Mouse (Mus musculus): ENCODE results near the gene Stard10.

Gene Stard10

GRCm38 (mm10) chr7:101330841-101331173, 13.9 kb downstream of the Stard10 start:
- DNase-seq (ENCODE audit: low spot score): no peak

DNA sequence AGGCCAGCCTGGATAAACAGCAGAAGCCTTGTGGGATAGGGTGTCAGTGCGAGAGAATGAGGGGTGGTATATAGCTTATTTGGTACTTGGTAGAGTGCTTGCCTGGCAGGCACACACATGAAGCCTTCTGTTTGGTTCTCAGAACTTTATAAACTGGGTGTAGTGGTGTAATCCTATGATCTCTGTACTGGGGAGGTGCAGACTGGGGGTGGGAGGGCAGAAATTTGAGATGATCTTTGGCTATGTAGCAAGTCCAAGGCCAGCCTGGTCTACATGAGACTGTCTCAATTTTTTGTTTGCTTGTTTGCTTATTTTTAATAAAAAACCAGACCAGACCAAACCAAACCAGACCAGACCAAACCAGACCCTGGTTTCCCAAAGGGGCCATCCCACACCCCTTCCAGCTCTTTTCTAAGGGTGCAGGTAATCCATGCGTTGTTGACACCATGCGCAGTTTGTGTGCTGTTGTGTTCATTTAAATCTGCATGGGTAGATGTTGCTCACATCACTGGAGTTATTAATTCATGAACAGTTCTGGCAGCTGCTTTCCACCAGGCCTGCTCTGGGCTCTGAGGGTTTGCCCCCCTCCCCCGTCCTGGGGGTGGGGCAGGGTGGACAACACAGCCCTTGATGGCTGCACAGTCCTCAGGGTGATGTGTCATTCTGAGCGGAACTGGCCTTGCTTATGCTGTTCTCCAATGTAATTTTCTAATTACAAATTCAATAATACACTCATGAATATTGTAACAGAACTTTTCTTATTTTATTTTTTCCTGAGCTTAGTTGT, 15.4 kb downstream of the Stard10 start:
- no peak for DNase-seq (ENCODE audit: low spot score)

- DNase-seq (ENCODE audit: low spot score): no peak
Observed at GRCm38 (mm10) chr7:101335228-101335627, 18.3 kb downstream of the Stard10 start.

DNA sequence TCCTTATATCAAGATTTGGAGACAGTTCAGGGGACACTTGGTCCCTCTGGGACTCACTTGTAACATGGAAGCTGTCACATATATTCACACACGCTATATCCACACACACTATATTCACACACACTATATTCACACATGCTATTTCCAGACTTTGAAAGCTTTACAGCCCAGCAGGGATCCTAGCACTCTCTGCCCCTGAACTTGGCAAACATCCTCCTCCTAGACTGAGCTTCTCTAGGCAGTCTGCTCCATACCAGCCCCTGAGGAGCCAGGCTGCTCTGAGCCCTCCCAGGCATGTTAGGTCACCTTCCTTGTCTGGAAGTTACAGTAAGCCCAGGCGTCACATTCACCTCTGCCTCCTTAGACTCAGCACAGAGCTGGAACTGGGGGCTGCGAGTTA, 19.8 kb downstream of the Stard10 start:
- no peak for DNase-seq (ENCODE audit: low spot score)

DNA sequence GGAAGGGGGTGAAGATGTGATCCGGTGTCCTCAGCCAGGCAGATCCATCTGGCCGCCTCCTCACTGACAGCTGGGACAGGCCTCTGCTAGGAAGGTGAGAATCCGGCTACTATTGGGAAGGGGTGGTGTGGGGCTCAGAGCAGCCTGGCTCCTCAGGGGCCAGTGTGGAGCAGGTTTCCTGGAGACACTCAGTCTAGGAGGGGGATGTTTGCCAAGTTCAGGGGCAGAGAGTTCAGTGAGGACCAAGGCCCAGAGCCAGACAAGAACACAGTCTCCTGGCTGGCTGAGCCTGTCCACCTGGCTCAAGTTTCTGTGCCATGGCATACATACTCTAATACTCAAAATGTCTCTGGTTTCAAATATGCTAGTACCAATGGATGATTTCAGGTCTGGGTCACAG, 20.5 kb downstream of the Stard10 start:
- DNase-seq (ENCODE audit: low spot score): no peak

GRCm38 (mm10) chr7:101341405-101341804, 24.5 kb downstream of the Stard10 start:
- DNase-seq (ENCODE audit: low spot score): no peak

DNA sequence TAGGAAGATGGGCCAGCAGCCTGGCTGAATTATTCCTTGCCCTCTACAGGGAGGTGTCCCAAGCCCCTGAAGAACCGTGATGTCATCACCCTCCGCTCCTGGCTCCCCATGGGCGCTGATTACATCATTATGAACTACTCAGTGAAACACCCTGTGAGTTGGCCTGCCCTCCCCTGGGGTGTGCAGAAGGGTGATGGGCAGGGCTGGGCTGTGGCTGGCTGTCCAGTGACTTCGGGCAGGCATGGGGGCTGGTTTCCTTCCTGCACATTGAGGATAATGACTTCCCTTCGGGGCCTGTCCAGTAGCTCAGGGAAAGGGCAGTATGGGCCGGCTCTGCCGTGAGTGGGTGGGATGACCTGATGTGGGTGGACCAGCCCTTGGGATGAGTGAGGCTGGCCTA, 26.2 kb downstream of the Stard10 start:
- DNase-seq (ENCODE audit: low spot score): no peak

DNA sequence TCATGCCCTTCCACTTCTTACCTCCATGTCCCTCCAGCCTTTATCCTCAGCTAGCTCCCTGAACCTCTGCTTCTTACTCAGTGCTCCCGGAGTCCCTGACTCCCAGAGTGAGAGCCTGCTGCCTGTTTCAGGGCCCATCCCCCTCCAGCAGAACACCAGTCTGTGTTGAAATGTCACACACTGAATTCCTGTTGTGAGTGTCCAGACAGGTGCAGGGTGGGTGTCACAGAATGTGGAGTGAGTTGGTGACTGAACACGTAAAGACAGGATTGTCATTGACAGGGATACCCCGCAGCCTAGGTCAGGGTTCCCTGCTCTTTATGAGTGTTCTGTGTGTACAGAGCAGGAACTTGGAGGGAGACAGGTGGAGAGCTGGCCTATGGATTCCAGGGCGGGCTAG, 28.0 kb downstream of the Stard10 start:
- DNase-seq (ENCODE audit: low spot score): no peak

GRCm38 (mm10) chr7:101346991-101347390, 30.1 kb downstream of the Stard10 start:
- no peak for DNase-seq (ENCODE audit: low spot score)

DNA sequence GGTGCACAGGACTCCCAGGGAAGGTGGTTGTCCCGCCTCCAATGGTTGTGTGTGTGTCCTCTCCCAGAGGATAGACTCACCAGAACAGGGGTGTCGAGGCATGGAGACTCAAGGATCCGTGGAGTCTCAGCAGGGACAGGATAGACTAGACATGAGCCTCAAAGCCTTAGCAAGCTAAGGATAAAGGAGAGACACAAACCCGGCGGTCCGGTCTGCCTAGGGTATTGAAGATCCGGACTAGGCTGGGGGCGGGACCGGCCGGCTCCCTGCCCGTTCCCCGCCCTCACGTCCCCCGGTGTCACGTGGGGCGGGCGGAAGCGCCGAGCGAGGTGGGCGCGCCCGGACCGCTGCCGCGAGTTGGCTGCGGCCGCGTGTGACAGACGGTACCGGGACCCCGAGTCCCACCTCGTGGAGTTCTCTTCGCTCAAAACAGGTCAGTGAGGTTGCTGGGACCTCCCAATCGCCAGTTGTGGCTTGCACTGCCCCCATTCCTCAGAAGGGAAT, 30.9 kb downstream of the Stard10 start, which contains the start of gene Arap1:
TSS of gene Arap1 (plus strand) at position 301 of the 504 bp plus-strand sequence.
- DNase-seq (ENCODE audit: low spot score): peak; percentile 78

DNA sequence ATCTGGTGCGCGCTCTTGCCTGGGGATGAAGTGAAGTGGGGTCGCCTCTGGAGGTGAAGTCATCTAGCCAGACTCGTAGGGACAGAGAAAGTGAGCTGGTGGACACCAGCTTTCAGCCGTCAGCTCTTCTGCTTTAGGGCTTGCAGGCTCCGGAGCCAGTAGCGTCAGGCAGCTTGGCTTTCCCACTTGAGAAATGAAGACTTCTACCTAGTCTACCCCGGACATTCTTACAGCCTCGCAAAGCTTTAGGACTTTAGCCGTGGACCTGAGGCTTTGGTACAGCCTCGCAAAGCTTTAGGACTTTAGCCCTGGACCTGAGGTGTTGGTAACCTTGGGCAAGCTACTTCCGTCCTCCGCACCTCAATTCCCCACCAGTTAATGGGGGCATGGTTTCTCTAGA, 31.4 kb downstream of the Stard10 start:
- DNase-seq (ENCODE audit: low spot score): peak; percentile 37

DNA sequence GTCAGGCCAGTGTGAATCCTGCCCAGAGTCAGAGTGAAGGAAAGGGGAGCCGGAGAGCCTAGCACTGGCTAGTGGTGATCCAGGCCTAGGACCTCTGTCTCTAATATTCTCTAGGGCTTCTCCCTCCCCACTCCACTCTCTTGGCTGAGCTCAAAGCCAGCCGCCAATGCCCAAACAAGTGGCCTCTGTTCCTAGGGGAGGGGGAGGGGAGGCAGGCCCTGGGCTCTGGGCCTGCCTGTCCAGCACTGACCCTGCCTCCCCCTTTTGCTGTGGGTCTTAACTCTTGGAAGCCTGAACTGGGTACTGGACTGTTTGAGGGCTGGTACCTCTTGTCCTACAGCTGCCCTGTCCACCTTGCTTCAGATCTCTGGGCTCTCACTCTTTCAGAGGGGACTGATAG, 33.0 kb downstream of the Stard10 start:
- DNase-seq (ENCODE audit: low spot score): peak; percentile 59

GRCm38 (mm10) chr7:101352404-101352803, 35.5 kb downstream of the Stard10 start:
- DNase-seq (ENCODE audit: low spot score): no peak

DNA sequence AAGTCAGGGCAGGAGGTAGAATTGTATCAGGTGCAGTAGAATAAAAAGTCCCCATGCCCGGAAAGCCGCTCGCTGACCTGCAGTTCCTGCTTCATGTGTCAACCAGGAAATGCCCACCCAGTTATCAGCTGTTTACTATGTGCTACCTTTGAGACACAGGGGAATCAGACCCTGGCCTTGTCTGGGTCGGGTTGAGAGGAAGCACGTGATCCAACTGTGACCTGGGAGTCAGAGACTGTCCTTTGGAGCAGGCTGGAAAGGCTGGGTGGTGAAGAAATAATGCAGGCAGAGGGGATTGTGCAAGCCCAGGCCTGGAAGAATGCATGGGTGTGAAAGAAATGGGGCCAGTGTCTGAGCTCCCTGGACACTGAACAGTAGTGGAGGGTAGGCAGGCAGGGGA, 37.5 kb downstream of the Stard10 start:
- DNase-seq (ENCODE audit: low spot score): no peak

GRCm38 (mm10) chr7:101355551-101356100, 38.7 kb downstream of the Stard10 start:
- DNase-seq (ENCODE audit: low spot score): no peak

- DNase-seq (ENCODE audit: low spot score): no peak
Observed at GRCm38 (mm10) chr7:101356868-101357267, 40.0 kb downstream of the Stard10 start.

DNA sequence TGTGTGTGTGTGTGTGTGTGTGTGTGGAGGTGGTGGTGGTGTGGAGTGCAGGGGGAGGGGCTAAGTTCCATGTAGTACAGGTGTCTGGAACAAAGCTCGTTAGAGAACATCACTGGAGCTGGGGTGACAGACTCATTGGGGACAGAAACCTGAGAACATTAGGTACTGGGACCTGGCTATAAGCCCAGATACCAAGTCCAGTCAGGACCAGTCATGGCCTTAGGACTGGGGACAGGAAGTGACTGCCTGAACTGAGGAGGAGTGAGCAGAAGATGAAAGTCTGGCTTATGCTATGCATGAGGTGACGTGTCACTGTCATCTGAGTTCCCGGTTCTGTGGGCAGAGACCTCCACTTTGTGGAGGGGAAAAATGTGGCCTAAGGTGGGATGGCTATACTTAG, 43.5 kb downstream of the Stard10 start:
- DNase-seq (ENCODE audit: low spot score): no peak

DNA sequence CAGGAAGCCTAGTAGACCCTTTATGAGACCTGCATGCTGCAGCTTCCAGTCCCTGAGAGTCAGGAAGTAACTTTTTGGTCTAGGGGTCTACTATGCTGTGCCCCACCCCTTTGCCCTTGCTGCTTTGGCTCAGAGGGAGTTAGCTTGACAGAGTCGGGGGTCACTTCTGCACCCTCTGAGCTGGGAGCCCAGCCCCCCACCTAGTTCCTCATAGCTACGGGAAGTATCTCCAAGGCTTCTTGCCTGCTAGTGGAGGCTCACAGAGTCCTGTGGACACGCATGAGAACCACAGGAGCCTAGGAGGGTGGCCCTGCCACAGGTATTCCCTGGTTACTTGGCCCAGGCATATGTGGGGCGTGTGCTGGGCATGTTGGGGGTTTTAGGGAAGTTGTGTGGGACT, 44.1 kb downstream of the Stard10 start:
- DNase-seq (ENCODE audit: low spot score): no peak

DNA sequence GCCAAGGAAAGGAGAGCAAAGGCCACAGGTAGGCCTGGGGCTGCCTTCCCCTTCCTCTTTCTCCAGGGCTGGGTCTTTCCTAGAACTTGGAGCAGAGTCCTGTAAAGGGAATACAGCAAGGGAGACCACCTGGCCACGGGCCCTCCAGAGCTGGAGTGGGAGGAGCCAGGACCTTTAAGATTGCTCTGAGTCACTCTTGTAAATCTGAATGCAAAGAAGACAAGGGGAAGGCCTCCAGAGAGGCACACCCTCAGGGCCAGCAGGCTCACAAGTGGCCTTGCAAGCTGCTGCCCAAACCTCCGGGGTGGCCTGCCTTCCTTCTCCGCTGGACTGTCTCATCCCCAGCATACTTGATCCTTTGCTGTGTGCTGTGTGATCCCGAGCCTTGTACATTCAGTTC, 44.9 kb downstream of the Stard10 start:
- DNase-seq (ENCODE audit: low spot score): no peak

- DNase-seq (ENCODE audit: low spot score): no peak
Observed at GRCm38 (mm10) chr7:101362791-101363191, 45.9 kb downstream of the Stard10 start.

DNA sequence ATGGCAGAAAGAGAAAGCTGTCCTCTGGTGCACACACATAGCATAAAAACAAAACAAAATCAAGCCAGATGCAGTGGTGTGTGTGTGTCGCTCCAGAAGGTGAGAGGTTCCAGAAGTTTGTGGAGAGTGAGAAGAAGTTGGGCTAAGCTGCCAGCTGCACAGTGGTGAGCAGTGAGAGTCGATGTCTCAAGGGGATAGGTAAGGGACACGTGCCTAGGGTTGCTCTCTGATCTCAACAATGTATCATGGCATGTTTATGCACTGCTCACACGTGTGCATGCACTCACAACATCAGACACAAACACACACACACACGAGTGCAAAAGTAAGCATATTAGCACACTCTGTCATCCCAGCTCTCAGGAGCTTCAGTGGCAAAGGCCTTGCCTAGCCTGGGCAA, 47.0 kb downstream of the Stard10 start:
- DNase-seq (ENCODE audit: low spot score): no peak

DNA sequence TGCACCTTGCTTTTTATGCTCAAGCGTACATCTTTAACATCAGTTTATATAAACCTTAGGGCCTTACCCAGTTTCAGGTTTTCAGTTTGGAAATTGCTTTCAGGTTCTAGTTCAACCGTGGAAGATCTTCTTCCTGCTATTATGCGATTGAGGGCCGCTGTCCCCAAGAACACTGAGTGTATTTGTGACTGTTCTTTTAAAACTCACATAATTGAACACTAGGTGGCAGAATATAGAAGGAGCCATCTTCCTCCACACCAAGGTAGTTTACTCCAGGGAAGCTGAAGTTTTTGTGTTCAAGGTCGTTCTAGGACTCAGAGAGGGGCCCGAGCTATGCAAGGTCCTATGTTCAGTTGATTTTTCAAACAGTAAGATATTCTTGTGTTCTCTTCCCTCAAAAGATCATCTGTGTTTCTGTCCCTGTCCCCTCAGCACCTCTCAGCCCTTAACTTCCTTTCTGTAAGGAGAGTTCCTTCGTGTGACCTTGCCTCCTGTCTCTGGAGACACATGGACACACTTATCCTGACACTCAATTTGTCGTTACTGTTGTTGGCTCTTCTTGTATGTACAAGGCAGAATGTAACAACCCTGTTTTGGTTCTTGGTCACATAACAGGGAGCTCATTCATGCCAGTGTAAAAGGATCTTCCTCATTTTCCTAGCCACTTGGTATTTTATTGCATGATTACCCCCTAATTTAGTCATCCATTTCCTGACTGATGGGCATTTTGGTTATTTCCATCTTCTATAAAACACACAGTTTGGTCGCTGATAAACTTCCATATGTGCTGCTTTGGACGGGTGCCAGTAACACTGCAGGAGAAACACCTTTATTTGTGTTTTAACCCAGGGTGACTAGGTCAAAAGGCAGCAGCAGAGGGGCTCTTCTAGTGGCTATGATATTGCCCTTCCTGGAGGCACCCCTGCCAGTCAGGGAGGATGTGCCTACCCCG, 51.3 kb downstream of the Stard10 start:
- peak; percentile 34 for DNase-seq (ENCODE audit: low spot score)

DNA sequence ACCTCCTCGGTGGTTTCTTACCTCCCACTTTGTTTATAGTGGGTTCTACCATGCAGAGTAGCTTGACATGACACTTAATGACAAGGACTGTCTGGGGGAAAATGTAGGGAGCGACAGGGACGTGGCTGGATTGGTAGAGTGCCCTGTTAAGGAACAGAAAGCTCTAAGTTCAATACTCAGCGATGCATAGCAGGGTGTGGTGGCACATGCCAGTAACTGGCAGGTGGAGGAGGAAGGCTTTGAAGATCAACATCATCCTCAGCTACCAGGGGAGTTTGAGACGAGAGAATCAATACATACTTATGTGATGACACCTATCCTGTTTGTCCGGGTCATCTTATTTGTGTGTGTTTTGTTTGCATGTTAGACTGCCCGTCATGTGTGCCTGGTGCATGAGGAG, 52.8 kb downstream of the Stard10 start:
- no peak for DNase-seq (ENCODE audit: low spot score)

All from embryo, embryonic 10.5 days (tissue).